Comparison of ENCODE assay signal across 24 mouse cellular contexts in the genomic region with DNA sequence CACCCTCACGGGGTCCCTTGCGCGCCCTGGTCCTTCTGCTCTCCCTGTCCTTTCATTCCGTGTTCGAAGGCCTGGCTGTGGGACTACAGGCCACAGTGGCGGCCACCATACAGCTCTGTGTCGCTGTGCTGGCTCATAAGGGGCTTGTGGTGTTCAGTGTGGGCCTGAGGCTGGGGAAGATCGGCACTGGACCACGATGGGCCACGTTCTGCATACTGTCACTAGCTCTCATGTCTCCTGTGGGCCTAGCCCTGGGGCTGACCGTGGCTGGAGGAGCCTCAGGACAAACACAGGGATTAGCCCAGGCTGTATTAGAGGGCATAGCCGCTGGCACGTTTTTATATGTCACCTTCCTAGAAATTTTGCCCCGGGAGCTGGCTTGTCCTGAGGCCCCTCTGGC. TPM values are rescaled to one million over a fixed set of nuclear protein-coding genes. Genes with fewer than 3 reads are reported as not detected.
DNase-seq lines count a peak whose midpoint lies in the region; ATAC-seq and TF ChIP-seq lines count a peak whose summit lies in the region.
"Had no signal": no experiment of that assay in that cellular context is flagged by ENCODE, and none has a peak within 500 bp of the region (broad histone marks: within the 10 kb centered on the region; RNA-seq: fewer than 3 reads in every experiment).

No protein-coding gene starts in this region.

- no peaks in the 10 kb centered on the region for H3K27me3 ChIP-seq in forebrain, postnatal 0 days (ENCODE audit: insufficient read depth, low read length)
- no peaks in the 10 kb centered on the region for H3K27me3 ChIP-seq in forebrain, embryonic 13.5 days
- H3K27me3 ChIP-seq in limb, embryonic 12.5 days, result no peaks in the 10 kb centered on the region
- peaks cover 8% of the 10 kb centered on the region; the same call in 1 of the 2 replicates for H3K27me3 ChIP-seq in limb, embryonic 10.5 days (ENCODE audit: low read depth, poor library complexity, severe bottlenecking)
- no peaks in the 10 kb centered on the region for H3K27me3 ChIP-seq in stomach, embryonic 16.5 days (ENCODE audit: control insufficient read depth, insufficient read depth, low read length)
- no peaks in the 10 kb centered on the region for H3K27me3 ChIP-seq in stomach, postnatal 0 days (ENCODE audit: control insufficient read depth, insufficient read depth, low read length)
- H3K27me3 ChIP-seq: CH12.LX; forebrain, embryonic 15.5 days; heart, embryonic 13.5 days; hindbrain, embryonic 13.5 days; intestine, embryonic 15.5 days had no signal

- no peak overlapping the region for H3K27ac ChIP-seq in forebrain, postnatal 0 days (ENCODE audit: low read depth, low read length)
- H3K27ac ChIP-seq in forebrain, embryonic 13.5 days, result no peak overlapping the region
- no peak overlapping the region for H3K27ac ChIP-seq in limb, embryonic 12.5 days
- H3K27ac ChIP-seq in limb, embryonic 10.5 days, result no peak overlapping the region
- no peak overlapping the region for H3K27ac ChIP-seq in stomach, embryonic 16.5 days (ENCODE audit: low read length)
- no peak overlapping the region for H3K27ac ChIP-seq in stomach, postnatal 0 days (replicated peaks)
- H3K27ac ChIP-seq: forebrain, embryonic 15.5 days; heart, adult 2 months; heart, embryonic 13.5 days; hindbrain, embryonic 13.5 days; intestine, embryonic 15.5 days had no signal

- no peak for TF ChIP-seq CTCF in forebrain, postnatal 0 days (IDR thresholded peaks at IDR 0.05; ENCODE audit: low read depth)
- TF ChIP-seq CTCF in stomach, postnatal 0 days (IDR thresholded peaks at IDR 0.05; ENCODE audit: low read depth), result no peak

- peak; percentile 10; the same call in 1 of the 2 replicates for ATAC-seq in forebrain, postnatal 0 days
- no peak for ATAC-seq in forebrain, embryonic 13.5 days
- ATAC-seq in limb, embryonic 12.5 days (ENCODE audit: insufficient number of reproducible peaks, insufficient read depth, low FRiP score, low TSS enrichment, low read depth), result no peak
- ATAC-seq in stomach, embryonic 16.5 days (ENCODE audit: insufficient read depth, low FRiP score), result no peak
- ATAC-seq in stomach, postnatal 0 days (ENCODE audit: low FRiP score, low TSS enrichment), result no peak
- ATAC-seq: intestine, embryonic 15.5 days had no signal

- no peaks in the 10 kb centered on the region for H3K4me1 ChIP-seq in forebrain, postnatal 0 days (ENCODE audit: insufficient read depth)
- H3K4me1 ChIP-seq in forebrain, embryonic 13.5 days, result no peaks in the 10 kb centered on the region
- no peaks in the 10 kb centered on the region; the same call in 1 of the 2 replicates for H3K4me1 ChIP-seq in limb, embryonic 12.5 days (replicated peaks)
- H3K4me1 ChIP-seq in limb, embryonic 10.5 days, result 0 out of 2 replicates have a peak, but pooled peaks cover 8% of the 10 kb centered on the region
- no peaks in the 10 kb centered on the region for H3K4me1 ChIP-seq in stomach, embryonic 16.5 days (ENCODE audit: control insufficient read depth, insufficient read depth, low read length)
- no peaks in the 10 kb centered on the region for H3K4me1 ChIP-seq in stomach, postnatal 0 days (replicated peaks; ENCODE audit: control insufficient read depth, insufficient read depth)
- H3K4me1 ChIP-seq: forebrain, embryonic 15.5 days; hindbrain, embryonic 13.5 days; intestine, embryonic 15.5 days had no signal

- no peak for TF ChIP-seq EP300 in stomach, postnatal 0 days (optimal IDR thresholded peaks at IDR 0.05)

- 83% methylated on average over 14 of the region's 14 CpGs for WGBS in forebrain, postnatal 0 days
- 78% methylated on average over 14 of the region's 14 CpGs for WGBS in forebrain, embryonic 13.5 days
- 77% methylated on average over 14 of the region's 14 CpGs for WGBS in limb, embryonic 12.5 days
- 81% methylated on average over 14 of the region's 14 CpGs for WGBS in limb, embryonic 10.5 days
- WGBS in stomach, embryonic 16.5 days, result 76% methylated on average over 14 of the region's 14 CpGs
- WGBS in stomach, postnatal 0 days, result 81% methylated on average over 14 of the region's 14 CpGs

- H3K9me3 ChIP-seq in forebrain, postnatal 0 days (ENCODE audit: low read length), result no peaks in the 10 kb centered on the region
- no peaks in the 10 kb centered on the region for H3K9me3 ChIP-seq in forebrain, embryonic 13.5 days (replicated peaks)
- no peaks in the 10 kb centered on the region for H3K9me3 ChIP-seq in limb, embryonic 12.5 days
- no peaks in the 10 kb centered on the region for H3K9me3 ChIP-seq in limb, embryonic 10.5 days (replicated peaks)
- H3K9me3 ChIP-seq in stomach, embryonic 16.5 days (replicated peaks; ENCODE audit: control insufficient read depth, low read length), result no peaks in the 10 kb centered on the region
- no peaks in the 10 kb centered on the region for H3K9me3 ChIP-seq in stomach, postnatal 0 days (ENCODE audit: control insufficient read depth, low read length)
- H3K9me3 ChIP-seq: forebrain, embryonic 15.5 days; G1E; heart, embryonic 13.5 days; hindbrain, embryonic 13.5 days; intestine, embryonic 15.5 days had no signal

- peaks cover 36% of the 10 kb centered on the region for H3K36me3 ChIP-seq in forebrain, postnatal 0 days (ENCODE audit: insufficient read depth)
- H3K36me3 ChIP-seq in forebrain, embryonic 13.5 days (ENCODE audit: poor library complexity, severe bottlenecking), result peaks cover 49% of the 10 kb centered on the region
- peaks cover 30% of the 10 kb centered on the region for H3K36me3 ChIP-seq in limb, embryonic 12.5 days
- peaks cover 25% of the 10 kb centered on the region for H3K36me3 ChIP-seq in limb, embryonic 10.5 days
- H3K36me3 ChIP-seq in stomach, embryonic 16.5 days (ENCODE audit: control insufficient read depth, insufficient read depth, low read length), result peaks cover 11% of the 10 kb centered on the region; the same call in 1 of the 2 replicates
- peaks cover 13% of the 10 kb centered on the region for H3K36me3 ChIP-seq in stomach, postnatal 0 days (ENCODE audit: control insufficient read depth, insufficient read depth, low read length)

- no peak for DNase-seq in forebrain, postnatal 0 days
- DNase-seq in limb, embryonic 10.5 days (ENCODE audit: low spot score), result no peak
- no peak for DNase-seq in stomach, postnatal 0 days (ENCODE audit: low spot score)
- DNase-seq in left cerebral cortex, adult 9 months (ENCODE audit: low spot score in 2 of 2), result no peak
- DNase-seq: adrenal gland, adult 8-10 months; adrenal gland, postnatal 36 days; cerebellum, adult 2 months; cerebellum, postnatal 10 days; gastrocnemius, postnatal 10 days; heart, adult 2 months; heart, postnatal 4 days had no signal

- no peak overlapping the region for H3K4me3 ChIP-seq in forebrain, postnatal 0 days (ENCODE audit: low read depth, low read length)
- H3K4me3 ChIP-seq in forebrain, embryonic 13.5 days, result no peak overlapping the region
- H3K4me3 ChIP-seq in limb, embryonic 12.5 days (replicated peaks), result no peak overlapping the region
- H3K4me3 ChIP-seq in limb, embryonic 10.5 days, result no peak overlapping the region
- H3K4me3 ChIP-seq in stomach, embryonic 16.5 days (replicated peaks; ENCODE audit: low read length), result no peak overlapping the region
- no peak overlapping the region for H3K4me3 ChIP-seq in stomach, postnatal 0 days (ENCODE audit: low read depth, low read length)
- H3K4me3 ChIP-seq: forebrain, embryonic 15.5 days; heart, adult 2 months; heart, embryonic 13.5 days; hindbrain, embryonic 13.5 days; intestine, embryonic 15.5 days had no signal

- no peak overlapping the region for H3K4me2 ChIP-seq in forebrain, postnatal 0 days (ENCODE audit: low read depth)
- H3K4me2 ChIP-seq in forebrain, embryonic 13.5 days, result no peak overlapping the region
- H3K4me2 ChIP-seq in limb, embryonic 12.5 days, result no peak overlapping the region
- H3K4me2 ChIP-seq in stomach, embryonic 16.5 days (ENCODE audit: low read depth, low read length), result no peak overlapping the region
- no peak overlapping the region for H3K4me2 ChIP-seq in stomach, postnatal 0 days (replicated peaks; ENCODE audit: low read depth)
- H3K4me2 ChIP-seq: forebrain, embryonic 15.5 days; heart, embryonic 13.5 days; hindbrain, embryonic 13.5 days; intestine, embryonic 15.5 days had no signal

- no peak overlapping the region for H3K9ac ChIP-seq in forebrain, postnatal 0 days
- H3K9ac ChIP-seq in forebrain, embryonic 13.5 days, result no peak overlapping the region
- H3K9ac ChIP-seq in limb, embryonic 12.5 days (replicated peaks), result 0 out of 2 replicates have a peak overlapping the region, but pooled peaks have one; percentile 8
- 0 out of 2 replicates have a peak overlapping the region, but pooled peaks have one; percentile 2 for H3K9ac ChIP-seq in stomach, embryonic 16.5 days (ENCODE audit: low read length)
- H3K9ac ChIP-seq in stomach, postnatal 0 days (ENCODE audit: low read length), result no peak overlapping the region
- H3K9ac ChIP-seq: forebrain, embryonic 15.5 days; heart, embryonic 13.5 days; hindbrain, embryonic 13.5 days; intestine, embryonic 15.5 days had no signal

RNA-seq across cellular contexts. Expression of gene Slc39a2, which starts 2.4 kb away (rescaled TPM):
- 2.5 and 3.1 TPM in 2 replicates for total RNA-seq in forebrain, postnatal 0 days (2014; rRNA removed)
- 0.29 and 0.39 TPM in 2 replicates for polyA plus RNA-seq in forebrain, postnatal 0 days (2015; fragmentation: Nextera tagmentation; extraction: Ambion mirVana)
- 1.3 and 1.5 TPM in 2 replicates for polyA plus RNA-seq in forebrain, embryonic 13.5 days (2015; fragmentation: Nextera tagmentation; extraction: Ambion mirVana)
- 0.48 and 0.74 TPM in 2 replicates for polyA plus RNA-seq in limb, embryonic 12.5 days (2016; fragmentation: Nextera tagmentation; extraction: Ambion mirVana)
- 0.31 and 0.39 TPM in 2 replicates for polyA plus RNA-seq in limb, embryonic 10.5 days (2016; fragmentation: Nextera tagmentation; extraction: Ambion mirVana)
- polyA plus RNA-seq in stomach, embryonic 16.5 days (2015; fragmentation: Nextera tagmentation; extraction: Ambion mirVana), result 0.89 and 0.98 TPM in 2 replicates
- 1.1 and 1.4 TPM in 2 replicates for polyA plus RNA-seq in stomach, postnatal 0 days (2015; fragmentation: Nextera tagmentation; extraction: Ambion mirVana)

RNA-seq across cellular contexts. Expression of gene Mettl17, which starts 10.4 kb away (rescaled TPM):
- 47.4 and 49.5 TPM in 2 replicates for total RNA-seq in forebrain, postnatal 0 days (2014; rRNA removed)
- polyA plus RNA-seq in forebrain, postnatal 0 days (2015; fragmentation: Nextera tagmentation; extraction: Ambion mirVana), result 47.5 and 54.5 TPM in 2 replicates
- polyA plus RNA-seq in forebrain, embryonic 13.5 days (2015; fragmentation: Nextera tagmentation; extraction: Ambion mirVana), result 60.5 and 76.5 TPM in 2 replicates
- polyA plus RNA-seq in limb, embryonic 12.5 days (2016; fragmentation: Nextera tagmentation; extraction: Ambion mirVana), result 59.9 and 64.0 TPM in 2 replicates
- 48.6 and 54.1 TPM in 2 replicates for polyA plus RNA-seq in limb, embryonic 10.5 days (2016; fragmentation: Nextera tagmentation; extraction: Ambion mirVana)
- polyA plus RNA-seq in stomach, embryonic 16.5 days (2015; fragmentation: Nextera tagmentation; extraction: Ambion mirVana), result 49.7 and 57.7 TPM in 2 replicates
- 22.7 and 24.0 TPM in 2 replicates for polyA plus RNA-seq in stomach, postnatal 0 days (2015; fragmentation: Nextera tagmentation; extraction: Ambion mirVana)

RNA-seq across cellular contexts. Expression of gene Ndrg2, which starts 18.9 kb away (rescaled TPM):
- total RNA-seq in forebrain, postnatal 0 days (2014; rRNA removed), result 284 and 326 TPM in 2 replicates
- polyA plus RNA-seq in forebrain, postnatal 0 days (2015; fragmentation: Nextera tagmentation; extraction: Ambion mirVana), result 210 and 297 TPM in 2 replicates
- polyA plus RNA-seq in forebrain, embryonic 13.5 days (2015; fragmentation: Nextera tagmentation; extraction: Ambion mirVana), result 98.2 and 99.0 TPM in 2 replicates
- polyA plus RNA-seq in limb, embryonic 12.5 days (2016; fragmentation: Nextera tagmentation; extraction: Ambion mirVana), result 35.4 and 35.7 TPM in 2 replicates
- 5.0 and 8.3 TPM in 2 replicates for polyA plus RNA-seq in limb, embryonic 10.5 days (2016; fragmentation: Nextera tagmentation; extraction: Ambion mirVana)
- polyA plus RNA-seq in stomach, embryonic 16.5 days (2015; fragmentation: Nextera tagmentation; extraction: Ambion mirVana), result 125 and 143 TPM in 2 replicates
- polyA plus RNA-seq in stomach, postnatal 0 days (2015; fragmentation: Nextera tagmentation; extraction: Ambion mirVana), result 71.6 and 79.4 TPM in 2 replicates

RNA-seq across cellular contexts. Expression of gene Tppp2, which starts 23.2 kb away (rescaled TPM):
- total RNA-seq in forebrain, postnatal 0 days (2014; rRNA removed), result not detected in 2 replicates
- polyA plus RNA-seq in forebrain, postnatal 0 days (2015; fragmentation: Nextera tagmentation; extraction: Ambion mirVana), result not detected in 2 replicates
- not detected in 2 replicates for polyA plus RNA-seq in forebrain, embryonic 13.5 days (2015; fragmentation: Nextera tagmentation; extraction: Ambion mirVana)
- polyA plus RNA-seq in limb, embryonic 12.5 days (2016; fragmentation: Nextera tagmentation; extraction: Ambion mirVana), result not detected in 2 replicates
- not detected in 2 replicates for polyA plus RNA-seq in limb, embryonic 10.5 days (2016; fragmentation: Nextera tagmentation; extraction: Ambion mirVana)
- not detected in 2 replicates for polyA plus RNA-seq in stomach, embryonic 16.5 days (2015; fragmentation: Nextera tagmentation; extraction: Ambion mirVana)
- not detected in 2 replicates for polyA plus RNA-seq in stomach, postnatal 0 days (2015; fragmentation: Nextera tagmentation; extraction: Ambion mirVana)
- total RNA-seq: adrenal gland, adult 8-10 months; adrenal gland, postnatal 36 days; CH12.LX; G1E; gastrocnemius, postnatal 10 days; gastrocnemius, postnatal 4 days; heart, adult 2 months; heart, postnatal 4 days had no signal
- polyA plus RNA-seq: cerebellum, adult 2 months; embryonic facial prominence, embryonic 11.5 days; forebrain, embryonic 15.5 days; frontal cortex, adult 2 months; G1E; heart, embryonic 13.5 days; heart, postnatal 0 days; hindbrain, embryonic 13.5 days; intestine, embryonic 15.5 days had no signal

RNA-seq across cellular contexts. Expression of gene Rnase13, which starts 27.5 kb away (rescaled TPM):
- total RNA-seq in forebrain, postnatal 0 days (2014; rRNA removed), result not detected in 2 replicates
- not detected in 2 replicates for polyA plus RNA-seq in forebrain, postnatal 0 days (2015; fragmentation: Nextera tagmentation; extraction: Ambion mirVana)
- not detected in 2 replicates for polyA plus RNA-seq in forebrain, embryonic 13.5 days (2015; fragmentation: Nextera tagmentation; extraction: Ambion mirVana)
- not detected in 2 replicates for polyA plus RNA-seq in limb, embryonic 12.5 days (2016; fragmentation: Nextera tagmentation; extraction: Ambion mirVana)
- not detected in 2 replicates for polyA plus RNA-seq in limb, embryonic 10.5 days (2016; fragmentation: Nextera tagmentation; extraction: Ambion mirVana)
- polyA plus RNA-seq in stomach, embryonic 16.5 days (2015; fragmentation: Nextera tagmentation; extraction: Ambion mirVana), result not detected in 2 replicates
- polyA plus RNA-seq in stomach, postnatal 0 days (2015; fragmentation: Nextera tagmentation; extraction: Ambion mirVana), result 0.07 TPM in 1 of 2 replicates, not detected in the other
- total RNA-seq: adrenal gland, adult 8-10 months; adrenal gland, postnatal 36 days; CH12.LX; G1E; gastrocnemius, postnatal 10 days; gastrocnemius, postnatal 4 days; heart, adult 2 months; heart, postnatal 4 days had no signal
- polyA plus RNA-seq: cerebellum, adult 2 months; embryonic facial prominence, embryonic 11.5 days; forebrain, embryonic 15.5 days; G1E; heart, adult 2 months; heart, embryonic 13.5 days; heart, postnatal 0 days; hindbrain, embryonic 13.5 days; intestine, embryonic 15.5 days had no signal

Comparison
In these comparisons a context has a peak if more than half of its experiments do, and no peak if none do; other contexts are left out.
1. H3K9ac ChIP-seq: peak in limb, embryonic 12.5 days (single experiment) and stomach, embryonic 16.5 days (single experiment); none in forebrain, postnatal 0 days (single experiment), forebrain, embryonic 13.5 days (single experiment) and stomach, postnatal 0 days (single experiment).